Mouse (Mus musculus) thymus, postnatal 25 days (tissue): Measurements from ENCODE around the gene Sumf1.

Experiments used
- DNase-seq: peaks from one replicate; pipeline ENCODE4 v3.0.0; 2022

Sumf1 gene

GRCm38 (mm10) chr6:108074624-108075023 is 110.8 kb downstream of the Sumf1 start:
- DNase-seq = no peak

- no peak for DNase-seq
These were observed 111.5 kb downstream of the Sumf1 start for GRCm38 (mm10) chr6:108073931-108074330.

- DNase-seq = no peak
These were observed 112.3 kb downstream of the Sumf1 start for GRCm38 (mm10) chr6:108073071-108073470.

GRCm38 (mm10) chr6:108070947-108071346 is 114.4 kb downstream of the Sumf1 start:
- DNase-seq = no peak

GRCm38 (mm10) chr6:108065583-108065982 is 119.8 kb downstream of the Sumf1 start:
- DNase-seq = peak; percentile 77

- DNase-seq = peak; percentile 99
These were observed 120.4 kb downstream of the Sumf1 start, which contains the start of gene Setmar for GRCm38 (mm10) chr6:108064918-108065526. Gene Setmar (plus strand): TSS chr6:108065045.

GRCm38 (mm10) chr6:108061121-108061520 is 124.3 kb downstream of the Sumf1 start:
- no peak for DNase-seq

- no peak for DNase-seq
These were observed 127.3 kb downstream of the Sumf1 start for GRCm38 (mm10) chr6:108058066-108058465.

GRCm38 (mm10) chr6:108057353-108057752 is 128.0 kb downstream of the Sumf1 start:
- no peak for DNase-seq
